Mouse (Mus musculus) midbrain, embryonic 16.5 days (tissue): ENCODE results near the gene Serpina3b. TPM values are rescaled to one million over a fixed set of nuclear protein-coding genes. Genes with fewer than 3 reads are reported as not detected.

Experiments used
- ATAC-seq: fragments of 200-750 bp; cut with Nextera tagmentation; 2 replicates; pipeline ENCODE4 v1.8.0; 2017; ENCODE audit warnings: moderate TSS enrichment
- H3K27ac ChIP-seq: fragments of 300-500 bp; sonication (generic); 2 replicates; pipeline ENCODE4 v1.5.1; 2014; ENCODE audit warnings: mild to moderate bottlenecking, low read length, mixed read lengths
- H3K27me3 ChIP-seq: fragments of 300-500 bp; sonication (generic); 2 replicates; pipeline ENCODE4 v1.6.1; 2014; ENCODE audit warnings: low read depth, low read length, mixed read lengths; ENCODE audit not compliant: control insufficient read depth, insufficient read depth
- H3K36me3 ChIP-seq: fragments of 300-500 bp; sonication (generic); 2 replicates; pipeline ENCODE4 v1.6.1; 2014; ENCODE audit warnings: mild to moderate bottlenecking, low read length, moderate library complexity, mixed read lengths; ENCODE audit not compliant: control insufficient read depth, insufficient read depth
- H3K4me1 ChIP-seq: fragments of 300-500 bp; sonication (generic); 2 replicates; pipeline ENCODE4 v1.6.1; 2014; ENCODE audit warnings: mild to moderate bottlenecking, low read length, mixed read lengths; ENCODE audit not compliant: control insufficient read depth, insufficient read depth
- H3K4me2 ChIP-seq: fragments of 300-500 bp; sonication (generic); 2 replicates; pipeline ENCODE4 v1.6.1; 2014; ENCODE audit warnings: mild to moderate bottlenecking, low read length, mixed read lengths
- H3K4me3 ChIP-seq: fragments of 300-500 bp; sonication (generic); 2 replicates; pipeline ENCODE4 v1.5.1; 2014; ENCODE audit warnings: low read depth, mild to moderate bottlenecking, low read length, moderate library complexity, mixed read lengths
- H3K9ac ChIP-seq: fragments of 300-500 bp; sonication (generic); 2 replicates; pipeline ENCODE4 v1.6.1; 2014; ENCODE audit warnings: low read depth, low read length, mixed read lengths
- H3K9me3 ChIP-seq: fragments of 300-500 bp; sonication (generic); replicated peaks from 2 replicates; pipeline ENCODE4 v1.6.1; 2014; ENCODE audit warnings: mild to moderate bottlenecking, low read length, mixed read lengths; ENCODE audit not compliant: control insufficient read depth, poor library complexity, severe bottlenecking
- WGBS: fragments of 180-500 bp; shearing (Covaris S2); extraction: QIAGEN DNeasy Blood & Tissue Kit; methylation state at CpG from one replicate; pipeline ENCODE4 v1.1.7; 2014; 5-methylcytosine and 5-hydroxymethylcytosine counted together
- polyA plus RNA-seq: library from polyadenylated mRNA; unstranded; fragments of >200 nt; fragmentation: Nextera tagmentation; extraction: Ambion mirVana; gene quantifications from 2 replicates; pipeline ENCODE4 v1.2.1, GENCODE M21; 2015

The Serpina3b gene
- polyA plus RNA-seq, 1 experiment from 2014 or later = not detected

DNA sequence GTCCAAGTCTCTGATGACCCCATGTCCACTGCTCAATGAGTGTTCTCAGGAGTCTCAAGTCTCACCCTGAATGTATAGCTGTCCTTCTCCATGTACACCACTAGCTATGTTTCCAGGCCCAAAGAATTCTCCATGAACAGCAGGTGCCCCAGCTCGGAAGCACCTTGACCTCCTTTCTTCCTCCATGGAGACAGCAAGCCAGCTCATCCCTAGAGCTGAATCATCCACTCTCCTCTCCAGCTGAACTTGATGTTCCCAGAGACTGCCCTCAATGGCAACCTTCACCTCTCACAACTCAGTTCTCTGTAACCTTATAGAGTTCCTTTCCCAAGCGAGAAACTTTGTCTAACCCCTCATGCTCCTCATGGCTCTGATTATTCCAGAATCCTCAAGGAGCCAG lies 17.8 kb downstream of the Serpina3b start:
- no peak for ATAC-seq
- 75% methylated on average over 2 of the region's 2 CpGs for WGBS

DNA sequence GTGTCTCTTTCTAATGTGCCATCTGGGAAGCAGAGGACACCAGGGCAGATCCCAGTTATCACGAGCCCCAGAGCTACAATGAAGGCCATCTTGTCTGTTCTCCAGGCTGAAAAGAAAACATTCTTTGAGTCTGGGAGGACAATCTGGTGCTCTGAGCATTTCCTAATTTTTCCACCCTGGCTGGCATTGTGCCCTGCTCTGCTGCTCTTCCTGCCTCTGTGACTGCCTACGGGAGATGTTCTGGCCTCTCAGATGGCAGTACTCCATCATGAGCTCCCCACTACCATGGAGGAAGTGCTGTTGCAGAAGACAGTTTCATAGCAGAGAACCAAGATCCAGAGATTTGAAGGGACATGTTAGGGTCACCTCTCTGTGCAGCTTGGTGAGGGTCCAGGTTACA lies 24.2 kb downstream of the Serpina3b start:
- H3K9me3 ChIP-seq = no peaks in the 10 kb centered on the region
- 90% methylated on average over 2 of the region's 2 CpGs for WGBS
- no peaks in the 10 kb centered on the region for H3K36me3 ChIP-seq
- H3K4me3 ChIP-seq = no peak overlapping the region
- ATAC-seq = no peak
- H3K4me2 ChIP-seq = no peak overlapping the region
- H3K27ac ChIP-seq = no peak overlapping the region
- no peaks in the 10 kb centered on the region for H3K4me1 ChIP-seq
- no peak overlapping the region for H3K9ac ChIP-seq
- H3K27me3 ChIP-seq = no peaks in the 10 kb centered on the region

More for the DNA sequence above, 17.8 kb downstream of the Serpina3b start:
- Histone ChIP-seq H3K27ac (no peak overlapping the region), H3K36me3 (no peaks in the 10 kb centered on the region), H3K4me1 (no peaks in the 10 kb centered on the region), H3K27me3 (no peaks in the 10 kb centered on the region), H3K4me2 (no peak overlapping the region), H3K9me3 (no peaks in the 10 kb centered on the region), H3K4me3 (no peak overlapping the region), H3K9ac (no peak overlapping the region)

GRCm38 (mm10) chr12:104153041-104153645 lies 25.3 kb downstream of the Serpina3b start:
- WGBS = 80% methylated on average over 3 of the region's 3 CpGs
- Histone ChIP-seq H3K4me2 (no peak overlapping the region), H3K4me1 (no peaks in the 10 kb centered on the region), H3K27me3 (no peaks in the 10 kb centered on the region), H3K9me3 (no peaks in the 10 kb centered on the region), H3K36me3 (no peaks in the 10 kb centered on the region), H3K9ac (no peak overlapping the region), H3K4me3 (no peak overlapping the region), H3K27ac (no peak overlapping the region)
- no peak for ATAC-seq

DNA sequence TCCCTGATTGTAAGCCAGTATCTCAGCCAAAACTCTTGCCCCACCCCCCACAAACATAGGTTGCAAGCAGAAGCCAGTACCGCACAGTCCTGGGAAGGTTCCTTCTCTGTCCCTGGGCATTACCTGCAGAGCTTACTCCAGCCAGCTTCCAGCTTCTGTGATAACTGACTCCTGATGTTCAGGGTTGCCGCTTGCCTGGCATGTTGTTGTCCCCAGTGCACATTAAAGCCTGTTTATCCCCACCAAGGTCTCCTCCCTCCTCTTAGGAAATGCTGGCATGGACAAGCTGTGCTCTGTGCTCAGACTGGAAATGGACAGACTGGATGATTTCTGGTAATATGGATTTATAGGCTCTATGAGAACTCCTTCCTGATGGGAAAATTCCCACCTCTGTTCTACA lies 25.9 kb downstream of the Serpina3b start, which contains the start of gene Serpina3c:
Serpina3c (minus strand) TSS at position 215 of the 400 bp plus-strand sequence.
- Histone ChIP-seq H3K36me3 (no peaks in the 10 kb centered on the region), H3K9ac (no peak within 1 kb of the TSS), H3K4me2 (no peak within 1 kb of the TSS), H3K27me3 (no peaks in the 10 kb centered on the region), H3K27ac (no peak within 1 kb of the TSS), H3K4me3 (no peak within 1 kb of the TSS), H3K9me3 (no peaks in the 10 kb centered on the region), H3K4me1 (no peaks in the 10 kb centered on the region)
- ATAC-seq = no peak
- 90% methylated on average over 2 of the region's 2 CpGs for WGBS

GRCm38 (mm10) chr12:104174747-104175146 lies 47.0 kb downstream of the Serpina3b start:
- ATAC-seq = no peak
- Histone ChIP-seq H3K4me3 (no peak overlapping the region), H3K9ac (no peak overlapping the region), H3K4me2 (no peak overlapping the region), H3K9me3 (no peaks in the 10 kb centered on the region), H3K36me3 (no peaks in the 10 kb centered on the region), H3K27me3 (no peaks in the 10 kb centered on the region), H3K27ac (no peak overlapping the region), H3K4me1 (no peaks in the 10 kb centered on the region)
- WGBS = 90% methylated on average over 3 of the region's 3 CpGs

GRCm38 (mm10) chr12:104175636-104176035 lies 47.8 kb downstream of the Serpina3b start:
- H3K36me3 ChIP-seq = no peaks in the 10 kb centered on the region
- no peak overlapping the region for H3K4me2 ChIP-seq
- WGBS = 85% methylated on average over 3 of the region's 3 CpGs
- no peak overlapping the region for H3K4me3 ChIP-seq
- no peak overlapping the region for H3K9ac ChIP-seq
- no peak overlapping the region for H3K27ac ChIP-seq
- no peak for ATAC-seq
- H3K9me3 ChIP-seq = no peaks in the 10 kb centered on the region
- no peaks in the 10 kb centered on the region for H3K27me3 ChIP-seq
- H3K4me1 ChIP-seq = no peaks in the 10 kb centered on the region

GRCm38 (mm10) chr12:104178577-104178976 lies 50.8 kb downstream of the Serpina3b start:
- no peak overlapping the region for H3K4me3 ChIP-seq
- H3K36me3 ChIP-seq = no peaks in the 10 kb centered on the region
- H3K27me3 ChIP-seq = no peaks in the 10 kb centered on the region
- ATAC-seq = no peak
- no peak overlapping the region for H3K4me2 ChIP-seq
- no peaks in the 10 kb centered on the region for H3K4me1 ChIP-seq
- H3K9me3 ChIP-seq = no peaks in the 10 kb centered on the region
- H3K27ac ChIP-seq = no peak overlapping the region
- H3K9ac ChIP-seq = no peak overlapping the region

DNA sequence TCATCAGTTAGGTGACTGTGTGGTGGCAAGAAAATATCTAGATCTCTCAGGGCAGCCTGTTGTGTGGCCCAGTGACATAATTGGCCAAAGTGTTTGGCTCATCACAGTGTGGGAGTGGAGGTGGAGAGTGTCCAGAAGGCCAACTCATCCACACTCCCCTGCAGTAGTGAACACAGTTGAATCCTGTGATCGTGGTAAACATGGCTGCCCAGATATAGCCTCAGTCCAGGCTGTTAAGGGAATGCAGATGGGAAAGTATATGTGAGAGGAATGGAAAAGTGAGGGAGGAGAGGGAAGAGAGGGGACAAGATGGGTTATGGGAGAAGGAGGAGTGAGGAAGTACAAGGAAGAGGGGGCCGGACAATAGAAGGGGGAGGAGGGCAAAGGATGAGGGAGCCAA lies 51.2 kb downstream of the Serpina3b start:
- H3K9ac ChIP-seq = no peak overlapping the region
- ATAC-seq = no peak
- H3K27ac ChIP-seq = no peak overlapping the region
- H3K27me3 ChIP-seq = no peaks in the 10 kb centered on the region
- H3K4me3 ChIP-seq = no peak overlapping the region
- WGBS = 88% methylated on average over 2 of the region's 2 CpGs
- H3K9me3 ChIP-seq = no peaks in the 10 kb centered on the region
- no peaks in the 10 kb centered on the region for H3K36me3 ChIP-seq
- H3K4me1 ChIP-seq = no peaks in the 10 kb centered on the region
- no peak overlapping the region for H3K4me2 ChIP-seq

DNA sequence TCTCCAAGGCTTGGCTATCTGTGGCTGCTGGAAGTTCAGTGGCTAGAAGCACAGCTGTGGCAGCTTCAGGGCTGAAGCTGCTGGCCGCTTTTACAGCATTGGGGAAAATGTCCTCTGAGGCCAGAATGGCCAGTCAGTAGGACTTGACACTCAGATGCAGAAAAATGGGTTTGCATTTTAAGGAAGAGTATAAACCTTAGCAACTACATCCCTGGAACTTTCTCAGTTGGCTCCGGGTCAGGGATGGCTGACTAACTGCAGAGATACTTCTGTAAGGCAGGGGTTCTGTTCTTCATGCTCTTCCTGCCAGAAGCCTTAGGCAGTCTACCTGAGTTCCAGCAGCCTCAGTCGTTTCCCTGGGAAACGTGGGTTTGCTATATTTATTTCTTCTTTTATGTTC lies 57.2 kb downstream of the Serpina3b start:
- WGBS = 81% methylated on average over 4 of the region's 4 CpGs
- Histone ChIP-seq H3K9me3 (no peaks in the 10 kb centered on the region), H3K4me2 (no peak overlapping the region), H3K9ac (no peak overlapping the region), H3K36me3 (no peaks in the 10 kb centered on the region), H3K4me3 (no peak overlapping the region), H3K27me3 (no peaks in the 10 kb centered on the region), H3K27ac (no peak overlapping the region), H3K4me1 (no peaks in the 10 kb centered on the region)
- ATAC-seq = no peak
